Mouse (Mus musculus) hindbrain, postnatal 0 days (tissue): ENCODE data around the gene Podxl2. TPM values are rescaled to one million over a fixed set of nuclear protein-coding genes. Genes with fewer than 3 reads are reported as not detected.

Source experiments
- ATAC-seq: fragments of 200-750 bp; cut with Nextera tagmentation; 2 replicates; pipeline ENCODE4 v1.8.0; 2017; ENCODE audit warnings: mild to moderate bottlenecking, moderate TSS enrichment, moderate library complexity
- DNase-seq: peaks from one replicate; pipeline ENCODE4 v3.0.0-alpha.2; 2015; ENCODE audit warnings: low spot score
- H3K27ac ChIP-seq: fragments of 300-500 bp; sonication (generic); 2 replicates; pipeline ENCODE4 v1.5.1; 2014; ENCODE audit warnings: mild to moderate bottlenecking
- H3K27me3 ChIP-seq: fragments of 300-500 bp; sonication (generic); 2 replicates; pipeline ENCODE4 v1.6.1; 2014; ENCODE audit warnings: low read length, mixed read lengths; ENCODE audit not compliant: insufficient read depth
- H3K36me3 ChIP-seq: fragments of 300-500 bp; sonication (generic); 2 replicates; pipeline ENCODE4 v1.6.1; 2014; ENCODE audit warnings: low read length, mixed read lengths; ENCODE audit not compliant: insufficient read depth
- H3K4me1 ChIP-seq: fragments of 300-500 bp; sonication (generic); 2 replicates; pipeline ENCODE4 v1.6.1; 2014; ENCODE audit warnings: antibody characterized with exemption, low read length, mixed read lengths; ENCODE audit not compliant: insufficient read depth
- H3K4me2 ChIP-seq: fragments of 300-500 bp; sonication (generic); 2 replicates; pipeline ENCODE4 v1.6.1; 2014; ENCODE audit warnings: low read depth, mild to moderate bottlenecking, low read length, moderate library complexity, mixed read lengths
- H3K4me3 ChIP-seq: fragments of 300-500 bp; sonication (generic); 2 replicates; pipeline ENCODE4 v1.5.1; 2014; ENCODE audit warnings: low read length
- H3K9ac ChIP-seq: fragments of 300-500 bp; sonication (generic); replicated peaks from 2 replicates; pipeline ENCODE4 v1.6.1; 2014; ENCODE audit warnings: mild to moderate bottlenecking, low read length, moderate library complexity, mixed read lengths
- H3K9me3 ChIP-seq: fragments of 300-500 bp; sonication (generic); 2 replicates; pipeline ENCODE4 v1.6.1; 2016; ENCODE audit warnings: low read length, mixed read lengths
- CTCF ChIP-seq: IDR thresholded peaks from 2 replicates; pipeline ENCODE4 v1.5.1; 2016; ENCODE audit warnings: antibody characterized with exemption, control low read depth, low read depth
- WGBS: fragments of 180-500 bp; shearing (Covaris S2); extraction: QIAGEN DNeasy Blood & Tissue Kit; methylation state at CpG from one replicate; pipeline ENCODE4 v1.1.7; 2014; 5-methylcytosine and 5-hydroxymethylcytosine counted together
- polyA plus RNA-seq: library from polyadenylated mRNA; unstranded; fragments of >200 nt; fragmentation: Nextera tagmentation; extraction: Ambion mirVana; gene quantifications from 2 replicates; pipeline ENCODE4 v1.2.1, GENCODE M21; 2015
- total RNA-seq: library from RNA; depleted of rRNA; stranded (reverse); fragments of >200 nt; gene quantifications from 2 replicates; pipeline ENCODE4 v1.2.3, GENCODE M21; 2014

Gene Podxl2
- total and polyA plus RNA-seq, 2 experiments from 2014 or later: 695 to 1,247 TPM

DNA sequence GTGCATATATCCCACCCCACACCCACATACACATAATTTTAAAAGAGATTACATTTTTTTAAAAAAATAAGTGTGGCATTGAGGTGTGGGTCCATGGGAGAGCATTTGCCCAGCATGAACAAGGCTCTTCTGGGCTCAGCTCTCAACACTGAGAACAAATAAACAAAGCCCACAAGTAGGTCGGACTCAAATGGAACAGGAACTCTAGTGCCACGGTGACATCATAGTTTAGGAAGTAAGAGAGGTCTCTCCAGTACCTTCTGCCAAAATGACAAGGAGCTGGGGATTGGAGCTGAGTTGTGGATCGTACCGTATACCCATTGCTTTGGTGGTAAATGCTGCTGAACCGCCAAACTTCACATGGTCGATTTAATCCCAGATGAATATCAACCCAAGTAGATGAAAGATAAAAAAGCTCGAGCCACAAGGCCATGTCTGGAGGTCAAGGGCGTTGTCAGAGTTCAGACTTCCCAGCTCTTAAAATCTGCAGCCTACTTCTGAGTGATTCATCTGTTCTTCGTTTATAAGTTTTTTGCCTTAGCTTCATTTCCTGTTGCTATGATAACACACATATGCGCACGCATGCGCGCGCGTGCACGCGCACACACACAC lies 69.8 kb downstream of the Podxl2 start:
- no peak for DNase-seq
- H3K9ac ChIP-seq: no peak overlapping the region
- no peak for ATAC-seq
- H3K9me3 ChIP-seq: no peaks in the 10 kb centered on the region
- H3K4me2 ChIP-seq: no peak overlapping the region
- no peak for TF ChIP-seq CTCF
- no peaks in the 10 kb centered on the region for H3K27me3 ChIP-seq
- H3K27ac ChIP-seq: no peak overlapping the region
- H3K36me3 ChIP-seq: no peaks in the 10 kb centered on the region
- H3K4me3 ChIP-seq: no peak overlapping the region
- H3K4me1 ChIP-seq: no peaks in the 10 kb centered on the region
- WGBS: 92% methylated on average over 17 of the region's 17 CpGs

DNA sequence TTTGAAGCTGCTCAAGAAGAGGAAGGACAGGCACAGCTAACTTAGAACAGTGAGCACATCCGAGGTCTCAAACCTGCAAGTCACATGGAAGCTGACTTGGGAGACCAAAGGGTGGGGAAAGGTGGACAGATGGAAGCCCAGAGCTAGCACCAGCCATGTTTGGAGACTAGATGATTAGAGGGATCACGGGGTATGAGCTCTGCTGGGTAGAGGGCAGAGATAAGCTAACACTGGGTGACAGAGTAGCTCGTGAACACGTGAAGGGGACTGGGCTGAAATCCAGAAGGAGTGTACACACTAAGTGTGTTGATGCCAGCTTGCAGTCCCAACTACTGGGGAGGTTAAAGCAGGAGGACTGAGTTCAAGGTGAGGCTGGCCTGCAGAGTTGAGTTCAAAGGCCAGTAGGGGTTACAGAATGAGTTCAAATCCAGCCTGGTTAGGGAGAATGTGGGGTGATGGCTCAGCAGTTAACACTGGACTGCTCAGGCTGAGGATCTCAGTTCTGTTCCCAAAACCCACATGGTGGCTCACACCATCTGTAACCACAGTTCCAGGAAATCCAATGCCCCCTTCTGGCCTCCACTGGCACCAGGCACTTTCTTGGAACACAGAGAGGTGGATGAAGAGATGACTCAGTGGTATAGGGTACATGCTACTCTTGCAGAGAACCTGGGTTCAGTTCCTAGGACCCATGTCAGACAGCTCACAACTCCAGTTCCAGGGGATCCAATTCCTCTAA lies 70.7 kb downstream of the Podxl2 start:
- Histone ChIP-seq H3K4me2 (no peak overlapping the region), H3K27ac (no peak overlapping the region), H3K9me3 (no peaks in the 10 kb centered on the region), H3K4me1 (no peaks in the 10 kb centered on the region), H3K4me3 (no peak overlapping the region), H3K9ac (no peak overlapping the region), H3K27me3 (no peaks in the 10 kb centered on the region), H3K36me3 (no peaks in the 10 kb centered on the region)
- ATAC-seq: no peak
- no peak for DNase-seq
- TF ChIP-seq CTCF: no peak
- WGBS: 76% methylated on average over 4 of the region's 4 CpGs

GRCm38 (mm10) chr6:88803051-88803450 lies 71.8 kb downstream of the Podxl2 start:
- H3K36me3 ChIP-seq: no peaks in the 10 kb centered on the region
- no peaks in the 10 kb centered on the region for H3K4me1 ChIP-seq
- no peak overlapping the region for H3K4me3 ChIP-seq
- no peaks in the 10 kb centered on the region for H3K27me3 ChIP-seq
- H3K27ac ChIP-seq: no peak overlapping the region
- WGBS: 88% methylated on average over 7 of the region's 7 CpGs
- no peak overlapping the region for H3K4me2 ChIP-seq
- no peaks in the 10 kb centered on the region for H3K9me3 ChIP-seq
- ATAC-seq: no peak
- no peak for DNase-seq
- H3K9ac ChIP-seq: no peak overlapping the region
- no peak for TF ChIP-seq CTCF

- H3K9me3 ChIP-seq: no peaks in the 10 kb centered on the region
- H3K36me3 ChIP-seq: no peaks in the 10 kb centered on the region
- 52% methylated on average over 3 of the region's 3 CpGs for WGBS
- DNase-seq (peak; percentile 71), ATAC-seq (peak; percentile 77)
- 0 out of 2 replicates have a peak overlapping the region, but pooled peaks have one; percentile 41 for H3K27ac ChIP-seq
- H3K4me1 ChIP-seq: no peaks in the 10 kb centered on the region
- no peaks in the 10 kb centered on the region for H3K27me3 ChIP-seq
- no peak overlapping the region for H3K9ac ChIP-seq
- no peak overlapping the region for H3K4me3 ChIP-seq
- no peak overlapping the region for H3K4me2 ChIP-seq
- no peak for TF ChIP-seq CTCF
Measured at GRCm38 (mm10) chr6:88800735-88801134, 74.1 kb downstream of the Podxl2 start.

DNA sequence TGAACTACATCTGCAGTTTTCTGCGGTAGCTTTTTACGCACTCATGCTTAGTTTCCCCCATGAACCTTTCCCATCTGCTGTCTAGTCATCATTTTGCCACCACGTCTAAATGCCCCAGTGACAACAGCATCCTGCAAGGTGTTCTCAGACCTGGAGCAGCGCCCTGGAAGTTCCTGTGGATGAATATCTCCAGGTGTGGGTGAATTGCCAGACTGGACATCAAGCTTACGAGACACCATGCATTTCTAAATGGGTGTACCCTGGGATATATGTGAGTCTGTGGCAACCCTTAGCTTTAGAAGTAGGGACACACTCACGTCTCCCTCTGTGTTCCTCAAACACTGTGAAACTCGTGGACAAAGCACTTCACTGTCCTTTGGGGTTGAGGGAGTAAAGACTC lies 74.7 kb downstream of the Podxl2 start:
- DNase-seq (no peak), ATAC-seq (no peak)
- Histone ChIP-seq H3K9me3 (no peaks in the 10 kb centered on the region), H3K27me3 (no peaks in the 10 kb centered on the region), H3K9ac (no peak overlapping the region), H3K27ac (peak overlapping the region; percentile 41; the same call in 1 of the 2 replicates), H3K36me3 (no peaks in the 10 kb centered on the region), H3K4me1 (no peaks in the 10 kb centered on the region), H3K4me2 (no peak overlapping the region), H3K4me3 (no peak overlapping the region)
- TF ChIP-seq CTCF: no peak
- WGBS: 78% methylated on average over 7 of the region's 7 CpGs

DNA sequence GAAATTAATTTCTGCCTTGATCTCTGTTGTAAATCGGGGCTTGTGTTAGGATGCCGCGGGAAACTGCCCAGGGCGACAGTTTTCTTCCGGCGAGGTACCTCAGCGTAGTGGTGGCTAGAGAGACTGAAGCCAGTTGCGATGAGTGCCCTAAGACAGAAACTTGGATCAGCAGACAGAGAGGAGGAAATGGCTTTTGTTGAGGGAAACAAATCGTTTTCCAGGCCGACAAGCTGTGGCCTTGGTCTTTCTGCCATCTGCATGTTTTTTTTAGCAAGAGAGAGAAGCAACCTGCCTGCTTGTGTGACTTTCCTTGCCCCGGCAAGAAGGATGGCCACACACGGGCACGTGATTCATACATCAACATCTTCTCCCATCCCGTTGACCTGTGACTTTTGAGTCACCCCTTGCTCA lies 80.3 kb downstream of the Podxl2 start:
- H3K27me3 ChIP-seq: no peaks in the 10 kb centered on the region
- WGBS: 41% methylated on average over 14 of the region's 14 CpGs
- TF ChIP-seq CTCF: no peak
- H3K4me3 ChIP-seq: no peak overlapping the region
- no peak overlapping the region for H3K9ac ChIP-seq
- H3K27ac ChIP-seq: peak overlapping the region; percentile 3; the same call in 1 of the 2 replicates
- peak; percentile 32 for DNase-seq
- peak overlapping the region; percentile 13; the same call in 1 of the 2 replicates for H3K4me2 ChIP-seq
- no peaks in the 10 kb centered on the region for H3K9me3 ChIP-seq
- H3K4me1 ChIP-seq: peaks cover 23% of the 10 kb centered on the region
- no peak for ATAC-seq
- H3K36me3 ChIP-seq: no peaks in the 10 kb centered on the region

GRCm38 (mm10) chr6:88793872-88794271 lies 81.0 kb downstream of the Podxl2 start:
- no peaks in the 10 kb centered on the region for H3K36me3 ChIP-seq
- H3K27ac ChIP-seq: peak overlapping the region; percentile 3; the same call in 1 of the 2 replicates
- H3K4me1 ChIP-seq: peaks cover 23% of the 10 kb centered on the region
- ATAC-seq (no peak), DNase-seq (no peak)
- H3K4me2 ChIP-seq: no peak overlapping the region
- TF ChIP-seq CTCF: no peak
- 43% methylated on average over 13 of the region's 13 CpGs for WGBS
- no peaks in the 10 kb centered on the region for H3K9me3 ChIP-seq
- no peak overlapping the region for H3K9ac ChIP-seq
- no peaks in the 10 kb centered on the region for H3K27me3 ChIP-seq
- H3K4me3 ChIP-seq: no peak overlapping the region
